Mouse (Mus musculus) bone marrow, adult 2 months (tissue): ENCODE data around the gene Naxd.

ENCODE experiments used
- CTCF ChIP-seq: fragments of 200-500 bp; IDR thresholded peaks from 2 replicates; pipeline ENCODE4 v1.5.1; 2011; ENCODE audit warnings: low read length, control low read depth; ENCODE audit not compliant: control insufficient read depth, insufficient read depth
- POLR2A ChIP-seq: fragments of 200-500 bp; IDR thresholded peaks from 2 replicates; pipeline ENCODE4 v1.6.1; 2011; ENCODE audit warnings: low read depth, mild to moderate bottlenecking, control low read depth, low read length, borderline replicate concordance; ENCODE audit not compliant: control insufficient read depth

DNA sequence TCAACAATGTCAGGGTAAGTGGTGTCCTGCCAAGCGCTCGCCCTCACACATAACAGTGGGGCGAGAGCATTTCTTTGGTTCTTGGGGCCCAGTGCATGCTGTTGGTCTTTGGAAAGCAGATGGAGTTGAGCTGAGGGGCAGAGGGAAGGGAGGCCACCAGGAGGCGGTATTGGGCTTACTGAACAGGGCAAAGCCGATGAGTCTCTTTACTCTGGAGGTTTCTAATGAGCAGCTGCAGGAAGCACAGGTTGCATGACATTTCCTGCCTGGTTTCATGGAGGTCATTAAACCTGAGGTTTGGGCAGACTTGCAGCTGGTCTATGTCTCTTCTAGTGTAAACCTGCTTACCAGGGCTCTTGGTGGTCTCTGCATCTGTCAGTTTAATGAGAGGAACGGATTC is 9.5 kb downstream of the Naxd start:
- TF ChIP-seq CTCF (peak; percentile 80), POLR2A (no peak)
